Mouse (Mus musculus): ENCODE measurements at regions not wholly inside any gene's neighbourhood (a gene's known extent, or its start where the extent isn't known, plus 50 kb on each side); places are given as distances from the start of the nearest gene placed in this dataset.

DNA sequence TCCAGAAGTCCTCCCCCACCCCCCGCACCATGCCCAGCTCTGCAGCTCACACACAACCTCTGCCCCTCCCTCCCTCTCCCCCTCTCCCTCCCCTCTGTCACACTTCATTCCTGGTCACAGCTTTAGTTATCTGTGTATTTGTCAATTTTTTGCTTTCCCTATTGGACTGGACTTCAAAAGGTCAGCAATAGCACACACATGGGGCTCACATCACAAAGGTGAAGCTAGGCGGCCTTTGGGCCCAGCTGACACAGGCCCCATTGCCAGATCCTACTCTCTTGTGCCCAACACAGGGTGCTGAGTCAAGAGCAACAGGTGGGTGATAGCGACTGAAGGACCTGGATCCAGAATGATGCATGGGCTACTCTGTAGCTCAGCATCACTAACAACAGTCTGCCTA, 149.0 kb upstream of the Nectin1 start:
- in situ Hi-C loops (cut with MboI, MseI), result no loop called here

DNA sequence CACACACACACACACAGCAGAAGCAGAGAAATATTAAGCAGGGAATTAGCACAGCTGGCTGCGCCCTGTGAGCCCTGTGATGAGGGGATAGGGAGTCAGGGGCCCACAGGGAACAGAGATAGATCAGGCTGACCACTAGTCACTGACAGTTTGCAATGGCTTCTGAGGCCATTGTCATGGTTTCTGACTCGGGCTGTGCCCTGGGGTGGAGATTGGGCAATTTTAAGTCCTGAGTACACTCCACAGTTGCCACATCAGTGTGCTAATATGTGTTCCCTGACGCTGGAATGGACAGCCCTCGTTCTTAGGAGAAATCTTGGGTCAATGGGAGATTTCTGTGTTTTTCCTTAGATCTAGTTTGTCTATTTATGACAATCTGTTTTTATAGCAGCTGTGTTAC, 148.3 kb upstream of the Nectin1 start:
- in situ Hi-C loops (cut with MboI, MseI), result no loop called here

- in situ Hi-C loops (cut with MboI, MseI), result no loop called here
Measured at GRCm38 (mm10) chr9:43600396-43600795, 143.4 kb upstream of the Nectin1 start.

- in situ Hi-C loops (cut with MboI, MseI), result no loop called here
Measured at GRCm38 (mm10) chr9:43617632-43618031, 126.2 kb upstream of the Nectin1 start.

GRCm38 (mm10) chr9:43627558-43627957, 116.2 kb upstream of the Nectin1 start:
- in situ Hi-C loops (cut with MboI, MseI), result no loop called here

GRCm38 (mm10) chr9:43628786-43629185, 115.0 kb upstream of the Nectin1 start:
- in situ Hi-C loops (cut with MboI, MseI), result no loop called here

GRCm38 (mm10) chr9:43636372-43636965, 107.3 kb upstream of the Nectin1 start:
- in situ Hi-C loops (cut with MboI, MseI), result no loop called here

DNA sequence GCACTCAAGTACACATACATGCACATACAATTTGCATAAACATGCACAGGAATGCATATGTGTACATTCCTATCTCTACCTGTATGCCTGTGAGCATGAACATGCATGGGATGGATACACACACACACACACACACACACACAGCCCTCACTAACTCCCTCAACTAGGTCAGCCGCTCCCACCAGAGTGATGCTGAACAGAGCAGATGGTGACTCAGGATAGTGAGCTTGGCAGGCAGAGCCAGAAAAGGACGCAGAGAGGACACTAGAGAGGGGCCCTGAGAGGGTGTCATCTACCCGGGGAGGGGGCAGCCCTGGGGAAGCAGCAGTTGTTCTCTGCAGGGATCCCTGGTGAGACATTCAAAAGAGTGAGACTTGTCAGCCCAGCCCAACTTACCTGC, 85.6 kb upstream of the Nectin1 start:
- in situ Hi-C loops (cut with MboI, MseI), result no loop called here

GRCm38 (mm10) chr9:43659237-43659636, 84.5 kb upstream of the Nectin1 start:
- in situ Hi-C loops (cut with MboI, MseI), result no loop called here

DNA sequence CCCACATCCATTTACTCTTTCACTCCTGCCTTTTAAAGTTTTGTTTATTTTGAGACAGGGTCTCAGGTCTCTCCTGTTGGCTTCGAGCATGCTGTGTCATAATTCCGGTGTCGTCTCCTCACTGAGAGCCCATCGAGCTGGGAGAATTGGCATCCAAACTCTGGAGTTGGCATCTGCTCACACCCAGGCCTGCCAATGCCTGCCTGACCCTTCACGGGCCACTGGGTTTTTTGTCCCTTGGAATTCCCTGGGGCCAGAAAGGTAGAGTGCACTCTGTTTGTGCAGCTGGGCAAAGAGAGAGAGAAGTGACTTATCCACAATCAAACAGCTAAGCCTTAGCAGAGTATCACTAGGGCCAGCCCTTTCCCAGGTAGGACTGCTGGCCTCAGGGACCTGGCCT, 83.6 kb upstream of the Nectin1 start:
- in situ Hi-C loops (cut with MboI, MseI), result no loop called here

DNA sequence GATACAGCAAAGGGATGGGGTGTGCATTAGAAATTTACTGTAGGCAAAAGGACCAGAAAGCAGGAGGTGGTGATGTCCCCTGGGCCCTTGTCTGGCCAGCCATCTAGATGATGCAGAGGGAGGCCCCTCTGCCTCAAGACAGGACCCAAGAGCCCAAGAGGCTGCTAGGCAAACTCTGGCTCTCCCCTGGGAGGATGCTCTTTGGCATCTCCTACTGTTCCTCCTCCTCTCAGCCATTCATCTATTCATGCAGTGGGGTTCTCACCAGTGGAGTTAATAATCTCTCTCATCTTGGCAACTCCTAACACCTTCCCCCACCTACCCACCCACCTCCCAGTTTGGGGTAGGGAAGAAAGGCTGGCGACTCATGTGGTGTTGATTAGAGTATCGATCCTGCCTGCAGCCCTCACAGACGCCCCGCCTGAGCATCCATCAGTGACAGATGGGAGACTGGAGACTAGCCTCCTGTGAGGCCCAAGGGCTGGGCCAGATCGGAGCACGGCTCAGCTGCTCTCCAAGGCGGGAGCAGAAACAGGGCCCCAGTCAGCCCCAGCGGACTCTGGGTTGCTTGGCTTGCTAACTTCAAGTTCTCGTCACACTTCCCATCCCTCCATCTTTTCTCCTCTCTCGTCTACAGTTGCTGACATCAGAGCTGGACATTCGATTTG, 82.8 kb upstream of the Nectin1 start:
- in situ Hi-C loops (cut with MboI, MseI), result no loop called here

DNA sequence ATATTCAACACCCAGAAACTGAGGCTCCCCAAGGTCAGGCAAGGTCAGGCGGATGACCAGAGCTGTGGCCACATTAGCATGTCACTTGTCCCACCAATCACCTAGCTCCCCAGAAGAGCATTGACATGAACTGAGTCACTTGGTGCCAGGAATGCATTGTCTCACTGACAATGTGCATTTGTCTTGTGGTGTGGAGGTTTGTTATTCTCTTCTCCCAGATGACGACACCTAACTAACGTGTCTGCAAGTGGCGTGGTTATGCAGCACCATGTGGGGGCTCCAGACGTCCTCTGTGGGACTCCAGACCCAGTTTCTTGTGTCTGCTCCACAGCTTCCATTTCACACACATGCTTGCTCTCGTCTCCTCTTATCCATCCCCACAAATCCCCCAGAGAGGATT, 82.1 kb upstream of the Nectin1 start:
- in situ Hi-C loops (cut with MboI, MseI), result no loop called here

GRCm38 (mm10) chr9:43667386-43667785, 76.4 kb upstream of the Nectin1 start:
- in situ Hi-C loops (cut with MboI, MseI), result no loop called here

DNA sequence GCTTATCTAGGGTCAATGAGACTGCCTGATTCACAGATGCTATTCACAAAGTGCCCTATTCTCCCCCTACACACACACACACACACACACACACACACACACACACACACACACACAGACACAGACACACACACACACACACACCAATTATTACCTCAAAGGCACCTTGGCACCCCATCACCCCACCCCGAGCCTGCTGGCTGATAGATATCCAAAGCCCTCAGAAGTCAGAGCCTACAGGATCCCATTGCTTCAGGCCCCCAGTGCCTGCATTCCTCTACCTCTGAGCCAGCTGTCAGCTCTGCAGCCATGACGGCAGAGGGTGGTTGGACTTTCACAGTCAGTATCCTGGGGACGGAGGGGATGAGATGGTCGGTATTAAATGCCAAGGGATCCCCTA, 75.8 kb upstream of the Nectin1 start:
- in situ Hi-C loops (cut with MboI, MseI), result no loop called here

DNA sequence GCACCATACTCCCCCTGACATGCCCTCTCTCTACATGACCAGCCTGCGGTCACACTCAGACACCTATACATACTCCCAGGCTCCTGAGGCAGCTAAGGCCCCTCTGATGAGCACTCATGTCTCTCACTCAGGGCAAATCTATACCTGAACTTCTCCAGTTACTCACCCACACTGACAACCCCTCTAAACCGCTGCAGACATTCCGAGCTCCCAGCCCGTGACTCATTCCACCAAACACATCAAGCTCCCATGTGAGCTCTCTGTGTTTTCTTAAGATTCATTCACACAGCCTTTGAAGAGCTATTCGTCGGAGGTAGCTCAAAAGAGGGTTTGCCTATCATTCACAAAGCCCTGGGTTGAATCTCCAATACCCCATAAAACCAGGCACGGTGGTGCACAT, 75.1 kb upstream of the Nectin1 start:
- in situ Hi-C loops (cut with MboI, MseI), result no loop called here

DNA sequence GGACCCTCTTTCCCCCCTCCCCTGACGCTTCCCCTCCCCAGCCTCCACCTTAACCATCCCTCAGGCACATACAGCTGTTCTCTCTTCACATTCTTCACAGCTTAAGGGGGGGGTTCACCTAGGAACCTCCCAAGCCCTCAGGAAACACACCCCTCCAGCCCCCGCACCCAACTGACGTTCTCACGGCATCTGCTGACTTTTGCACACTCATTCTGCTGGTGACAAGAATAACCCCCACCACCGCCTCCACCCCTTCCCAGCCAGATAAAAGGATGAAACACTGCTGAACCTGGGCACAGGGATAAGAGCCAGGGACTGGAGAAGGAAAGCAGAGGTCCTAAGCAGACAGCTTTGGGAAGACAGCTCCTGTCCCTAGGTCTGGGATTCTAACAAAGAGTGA, 73.2 kb upstream of the Nectin1 start:
- in situ Hi-C loops (cut with MboI, MseI), result no loop called here

DNA sequence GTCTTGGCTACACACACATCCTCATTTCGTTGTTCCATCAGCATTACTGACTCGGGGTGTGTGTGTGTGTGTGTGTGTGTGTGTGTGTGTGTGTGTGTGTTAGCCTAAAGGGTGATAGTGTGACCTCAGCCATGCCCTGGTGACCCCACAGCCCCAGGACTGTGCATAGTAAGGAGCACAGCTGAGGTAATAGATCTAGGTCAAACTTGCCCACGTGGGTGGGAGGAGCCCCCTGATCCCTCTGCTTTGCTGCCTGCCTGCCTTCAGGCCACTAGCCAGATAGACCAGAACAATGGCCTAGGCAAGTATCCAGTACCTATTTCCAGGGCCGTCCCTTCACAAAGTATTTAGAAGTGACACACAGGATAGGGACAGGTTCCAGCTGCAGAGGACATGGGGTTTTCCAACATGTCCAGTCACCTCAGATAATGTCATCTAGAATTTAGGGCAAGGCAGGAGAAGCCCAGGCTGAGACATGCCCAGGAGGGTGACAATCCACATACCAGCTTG, 70.6 kb upstream of the Nectin1 start:
- in situ Hi-C loops (cut with MboI, MseI), result no loop called here

GRCm38 (mm10) chr9:43674321-43674720, 69.5 kb upstream of the Nectin1 start:
- in situ Hi-C loops (cut with MboI, MseI), result no loop called here

GRCm38 (mm10) chr9:43676011-43676410, 67.8 kb upstream of the Nectin1 start:
- in situ Hi-C loops (cut with MboI, MseI), result no loop called here

DNA sequence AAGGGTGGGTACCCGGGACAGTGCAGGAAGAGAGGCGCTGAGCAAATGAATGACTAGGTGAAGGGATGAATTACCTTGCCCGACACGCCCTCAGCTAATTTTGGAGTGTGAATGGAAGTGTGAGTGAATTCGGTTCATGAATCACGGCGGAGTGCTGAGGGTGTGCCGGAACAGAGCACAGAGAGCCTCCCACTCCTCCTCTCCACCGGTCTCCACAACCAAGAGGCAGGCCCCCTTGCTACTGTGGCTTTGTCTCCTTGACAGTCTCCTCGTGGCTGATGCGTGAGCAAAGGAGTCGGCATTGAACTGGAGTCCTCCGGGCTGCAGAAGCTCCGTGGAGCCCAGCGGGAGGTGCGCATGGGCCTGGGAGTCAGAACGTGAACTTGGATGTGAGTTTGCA, 64.5 kb upstream of the Nectin1 start:
- in situ Hi-C loops (cut with MboI, MseI), result no loop called here

GRCm38 (mm10) chr9:43681317-43681716, 62.5 kb upstream of the Nectin1 start:
- in situ Hi-C loops (cut with MboI, MseI), result loop anchor here (5.0 kb wide), 1 partner anchor 101 kb away; no protein-coding TSS in a partner anchor

DNA sequence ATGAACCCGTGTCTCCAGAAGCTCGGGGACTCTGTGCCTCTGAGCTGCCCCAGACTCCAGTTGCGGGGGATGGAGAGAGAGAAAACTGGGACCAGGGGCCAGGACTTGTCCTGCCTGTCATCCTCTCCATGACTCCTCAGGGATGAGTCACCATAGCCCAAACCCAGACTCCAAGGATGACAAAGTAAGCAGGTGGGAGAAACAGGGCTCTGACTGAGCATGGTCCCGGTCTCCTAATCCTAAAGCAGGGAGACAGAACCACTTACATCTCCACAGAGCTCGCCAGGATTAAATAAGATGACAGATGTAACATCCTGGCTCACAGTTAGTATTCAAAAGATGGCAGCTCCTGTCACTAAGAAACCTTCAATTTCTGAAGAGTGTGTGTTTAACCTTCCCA, 61.7 kb upstream of the Nectin1 start:
- in situ Hi-C loops (cut with MboI, MseI), result loop anchor here (5.0 kb wide), 1 partner anchor 100 kb away; no protein-coding TSS in a partner anchor

DNA sequence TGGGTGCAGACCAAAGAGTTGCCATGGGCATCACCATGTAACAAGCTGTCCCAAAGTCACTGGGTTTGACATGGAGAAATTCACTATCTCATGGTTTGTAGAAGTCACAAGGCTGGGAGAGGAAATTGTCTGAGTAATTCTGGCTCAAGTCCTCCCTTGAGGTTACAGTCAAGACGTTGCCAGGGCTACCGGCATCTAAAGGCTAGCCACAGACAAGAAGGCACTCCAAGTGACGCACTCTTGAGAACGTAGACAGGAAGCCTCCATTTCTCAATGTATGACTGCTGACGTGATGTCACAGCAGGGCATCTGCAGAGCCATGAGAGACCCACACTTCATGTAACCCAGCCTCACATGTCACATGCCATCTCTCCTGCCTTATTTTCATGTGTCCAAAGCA, 59.2 kb upstream of the Nectin1 start:
- in situ Hi-C loops (cut with MboI, MseI), result loop anchor here (5.0 kb wide), 1 partner anchor 98 kb away; no protein-coding TSS in a partner anchor
